In genomic region chr9:102779493-102779892, GRCm38 (mm10) we compare ENCODE assay signal across 7 mouse cellular contexts. TPM values are rescaled to one million over a fixed set of nuclear protein-coding genes. Genes with fewer than 3 reads are reported as not detected.
DNase-seq lines count a peak whose midpoint lies in the region; ATAC-seq and TF ChIP-seq lines count a peak whose summit lies in the region.

No protein-coding gene starts in this region.

- no peak for TF ChIP-seq POLR2A in small intestine, adult 2 months (IDR thresholded peaks at IDR 0.05; ENCODE audit: low read depth, low read length)

- peaks cover 39% of the 10 kb centered on the region for H3K4me1 ChIP-seq in intestine, embryonic 15.5 days (replicated peaks)
- H3K4me1 ChIP-seq in small intestine, adult 2 months (ENCODE audit: control insufficient read depth, insufficient read depth, insufficient read length, low read length): peaks cover 28% of the 10 kb centered on the region

- no peaks in the 10 kb centered on the region for H3K36me3 ChIP-seq in intestine, embryonic 15.5 days
- H3K36me3 ChIP-seq in small intestine, adult 2 months (ENCODE audit: control insufficient read depth, insufficient read depth, low read length): no peaks in the 10 kb centered on the region

- intact Hi-C loops in left cerebral cortex, postnatal 14 days (cut with DNase I): loop anchor here (2.0 to 5.0 kb wide), 2 partner anchors 47 to 65 kb away; no protein-coding TSS in a partner anchor

- H3K27me3 ChIP-seq in intestine, embryonic 15.5 days (replicated peaks): no peaks in the 10 kb centered on the region
- no peaks in the 10 kb centered on the region for H3K27me3 ChIP-seq in small intestine, adult 2 months (ENCODE audit: control insufficient read depth, insufficient read depth, low read length)

- H3K27ac ChIP-seq in intestine, embryonic 15.5 days: peak overlapping the region; percentile 61
- peak overlapping the region; percentile 67 for H3K27ac ChIP-seq in small intestine, adult 2 months (ENCODE audit: insufficient read depth, low read depth, low read length)

- peak; percentile 89 for TF ChIP-seq CTCF in small intestine, adult 2 months (IDR thresholded peaks at IDR 0.05; ENCODE audit: extremely low read depth, insufficient read length, insufficient replicate concordance, low read depth, low read length)

- ATAC-seq in intestine, embryonic 15.5 days: peak; percentile 87
- ATAC-seq in megakaryocyte-erythroid progenitor cell, adult 5-6 weeks (replicated peaks; ENCODE audit: low FRiP score, low TSS enrichment, poor library complexity, severe bottlenecking): peak; percentile 91

- 7% methylated on average over 15 of the region's 15 CpGs for WGBS in intestine, embryonic 15.5 days
- 6% methylated on average over 15 of the region's 15 CpGs for WGBS in small intestine, adult 2 months

- H3K4me2 ChIP-seq in intestine, embryonic 15.5 days (replicated peaks): peak overlapping the region; percentile 38

- no peaks in the 10 kb centered on the region for H3K9me3 ChIP-seq in intestine, embryonic 15.5 days

- no peak overlapping the region for H3K4me3 ChIP-seq in intestine, embryonic 15.5 days (replicated peaks)
- H3K4me3 ChIP-seq in small intestine, adult 2 months (ENCODE audit: low read depth, low read length): no peak overlapping the region

- DNase-seq in adrenal gland, adult 18-20 months (ENCODE audit: low spot score in 2 of 2): peak; percentile 95
- DNase-seq in embryo, embryonic 10 days (ENCODE audit: low spot score): peak; percentile 91
- peak; percentile 91 to 96 for DNase-seq in gastrocnemius, postnatal 4 days (ENCODE audit: low spot score in 2 of 2)
- peak; percentile 69 to 77 for DNase-seq in left cerebral cortex, postnatal 14 days (ENCODE audit: low spot score in 2 of 2)

- H3K9ac ChIP-seq in intestine, embryonic 15.5 days: no peak overlapping the region

RNA-seq across cellular contexts. Expression of gene Ryk, which starts 55.2 kb away (rescaled TPM):
- 10 to 100 TPM; 58.3 to 64.6 TPM for total RNA-seq in adrenal gland, adult 18-20 months (2021)
- 10 to 100 TPM; 60.0 to 60.5 TPM for total RNA-seq in gastrocnemius, postnatal 4 days (2021)
- 19.7 and 21.2 TPM in 2 replicates for polyA plus RNA-seq in intestine, embryonic 15.5 days (2015; fragmentation: Nextera tagmentation; extraction: Ambion mirVana)
- total RNA-seq in left cerebral cortex, postnatal 14 days (2021): 10 to 100 TPM; 28.1 to 31.6 TPM
- 17.0 and 17.5 TPM in 2 replicates for total RNA-seq in megakaryocyte-erythroid progenitor cell, adult 5-6 weeks (2014; fragmentation: Nextera tagmentation)
- total RNA-seq in megakaryocyte-erythroid progenitor cell, adult 5-6 weeks (2017): 13.8 and 23.8 TPM in 2 replicates
- 17.0 and 36.0 TPM in 2 replicates for polyA plus RNA-seq in small intestine, adult 2 months (2012; rRNA removed)
